Mouse (Mus musculus) T-cell, adult 2 months (primary cell): ENCODE measurements around the gene Hmcn2.

Experiments
- DNase-seq: peaks from one replicate; pipeline ENCODE4 v3.0.0; 2022; ENCODE audit warnings: low spot score

Hmcn2 gene

GRCm38 (mm10) chr2:31482914-31483575 lies 168.8 kb downstream of the Hmcn2 start:
- DNase-seq, result peak; percentile 72

- peak; percentile 45 for DNase-seq
These were observed 170.0 kb downstream of the Hmcn2 start for GRCm38 (mm10) chr2:31484187-31484586.

GRCm38 (mm10) chr2:31489166-31489565 lies 175.0 kb downstream of the Hmcn2 start:
- DNase-seq, result no peak

GRCm38 (mm10) chr2:31490556-31490955 lies 176.3 kb downstream of the Hmcn2 start:
- DNase-seq, result no peak

DNA sequence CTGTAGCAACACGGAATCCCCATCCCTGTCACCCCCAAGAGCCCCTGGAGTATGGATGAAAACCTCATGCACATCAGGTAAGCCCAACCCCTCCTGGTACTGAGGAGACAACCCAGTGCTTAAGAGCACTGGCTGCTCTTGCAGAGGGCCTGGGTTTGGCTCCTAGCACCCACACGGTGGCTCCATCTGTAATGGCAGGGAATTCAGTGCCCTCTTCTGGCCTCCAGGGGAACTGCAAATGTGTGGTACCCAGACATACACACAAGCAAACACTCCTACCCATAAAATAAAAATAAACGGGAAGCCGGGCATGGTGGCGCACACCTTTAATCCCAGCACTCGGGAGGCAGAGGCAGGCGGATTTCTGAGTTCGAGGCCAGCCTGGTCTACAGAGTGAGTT lies 178.1 kb downstream of the Hmcn2 start:
- no peak for DNase-seq

DNA sequence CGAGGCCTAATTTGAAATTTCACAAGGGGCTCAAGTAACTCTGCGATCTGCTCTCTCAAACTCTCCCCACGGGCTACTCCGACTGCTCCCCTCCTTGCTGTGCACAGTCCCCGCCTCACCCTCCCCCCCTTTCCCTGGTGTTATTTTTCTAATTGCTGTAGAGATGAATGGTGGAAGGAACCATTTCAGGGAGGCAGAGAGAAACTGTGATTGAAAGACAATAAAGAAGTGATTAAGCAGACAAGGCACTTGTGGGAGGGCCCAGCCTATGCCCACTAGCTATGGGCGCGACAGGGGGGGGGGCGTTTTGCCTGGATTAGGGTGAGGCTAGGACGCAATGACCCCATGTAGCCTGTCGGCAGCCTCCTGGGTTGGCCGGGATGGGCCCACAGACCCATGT lies 179.0 kb downstream of the Hmcn2 start:
- no peak for DNase-seq

DNA sequence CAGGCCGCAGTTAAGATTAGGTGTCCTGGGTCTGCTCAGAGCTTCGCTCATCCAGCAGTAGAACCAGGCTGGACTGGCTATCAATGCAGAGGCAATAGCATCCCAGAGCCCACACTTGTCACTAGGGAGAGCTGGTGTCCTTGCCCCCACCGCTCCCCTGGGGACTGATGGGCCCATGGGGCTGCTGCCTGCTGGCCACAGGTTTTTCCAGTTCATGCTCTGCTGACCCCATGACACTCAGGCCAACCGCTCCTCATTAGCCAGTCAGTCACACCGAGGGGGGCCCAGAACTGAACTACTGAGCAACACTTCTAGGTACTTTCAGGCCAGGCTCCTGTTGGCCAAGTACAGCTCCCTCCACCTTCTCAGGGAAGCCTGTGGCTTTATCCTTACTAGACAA lies 180.1 kb downstream of the Hmcn2 start:
- DNase-seq, result no peak

GRCm38 (mm10) chr2:31495046-31495476 lies 180.8 kb downstream of the Hmcn2 start:
- DNase-seq, result no peak

GRCm38 (mm10) chr2:31496141-31496540 lies 181.9 kb downstream of the Hmcn2 start:
- no peak for DNase-seq

DNA sequence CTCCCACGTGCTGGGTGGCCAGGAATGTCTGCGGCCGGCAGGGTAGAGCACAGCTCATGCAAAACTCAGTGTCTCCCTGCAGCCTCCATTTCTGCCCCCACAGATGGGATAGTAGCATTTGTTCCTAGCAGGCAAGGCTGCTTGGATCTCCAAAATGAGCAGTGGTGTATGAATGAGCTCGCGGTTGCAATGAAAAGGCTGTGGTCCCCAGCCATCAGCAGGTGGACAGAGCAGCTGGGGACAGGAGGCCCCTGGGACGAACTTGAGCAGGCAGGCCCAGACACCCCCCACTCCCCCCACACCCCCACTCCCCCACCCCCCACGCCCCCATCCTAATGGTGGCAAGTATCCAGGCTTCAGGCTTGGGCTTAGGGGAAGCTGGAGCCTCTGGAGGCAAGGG lies 182.9 kb downstream of the Hmcn2 start:
- DNase-seq, result no peak

DNA sequence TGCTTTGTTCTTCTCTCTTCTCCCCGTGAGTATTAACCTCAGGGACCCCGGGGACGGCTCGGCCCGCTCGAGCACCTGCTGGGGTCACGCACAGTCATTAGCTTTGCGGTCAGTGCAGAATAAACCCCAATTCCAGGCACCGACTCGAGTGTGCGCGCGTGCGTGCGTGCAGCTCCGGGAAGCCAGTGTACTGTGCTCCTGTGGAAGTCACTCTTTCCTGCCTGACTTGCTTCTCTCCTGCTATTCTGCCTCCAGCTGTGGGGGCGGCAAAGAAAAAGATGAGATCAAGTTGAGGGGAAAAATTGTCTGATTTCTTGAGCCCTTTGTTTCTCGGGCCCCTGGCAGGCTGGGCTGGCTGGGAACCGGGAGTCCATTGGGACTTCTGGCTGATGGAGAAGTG lies 183.4 kb downstream of the Hmcn2 start:
- DNase-seq, result no peak

DNA sequence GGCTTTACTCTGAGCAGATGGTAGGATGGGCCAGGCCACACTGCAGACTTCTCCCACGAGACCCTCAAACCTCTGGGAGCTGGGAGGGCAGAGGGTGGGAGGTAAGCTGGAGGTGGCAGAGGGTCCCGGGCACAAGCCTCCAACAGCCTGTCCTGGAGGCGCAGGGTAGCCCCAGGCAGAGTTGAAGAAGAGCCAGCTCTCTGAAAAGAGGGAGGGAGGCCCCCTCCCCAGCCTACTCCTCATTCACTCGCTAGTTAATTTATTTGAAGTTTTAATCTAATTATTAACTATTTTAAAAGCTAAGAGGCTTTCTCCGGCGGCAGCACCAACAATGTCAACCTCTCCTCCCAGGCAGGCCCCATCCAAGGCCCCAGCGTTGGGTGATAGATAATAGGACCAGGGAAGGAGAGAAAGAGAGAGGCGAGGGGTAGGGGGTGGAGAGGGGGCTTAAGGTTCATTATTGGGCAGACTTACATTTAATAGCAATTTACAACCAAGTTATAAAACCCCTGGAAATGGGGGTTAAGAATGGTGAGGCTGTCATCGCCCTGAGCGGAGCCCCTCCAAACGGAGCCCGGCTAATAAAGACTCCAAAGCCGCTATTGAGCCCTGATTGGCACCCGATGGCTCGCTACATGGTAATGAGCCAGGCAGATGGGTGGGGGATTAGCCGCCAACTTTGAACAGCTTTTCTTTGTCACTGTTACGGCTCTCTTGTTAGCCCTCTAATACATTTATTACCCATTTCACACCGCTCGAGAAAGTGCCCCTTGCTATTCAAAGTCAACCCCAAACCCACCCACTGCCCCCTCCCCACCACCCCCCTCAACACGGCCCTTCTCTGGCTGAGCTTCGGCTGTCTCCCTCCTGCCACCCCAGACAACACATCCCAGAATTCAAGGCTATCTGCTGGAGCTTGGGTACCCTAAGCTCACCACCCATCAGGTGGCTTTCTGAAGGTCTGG lies 185.4 kb downstream of the Hmcn2 start:
- no peak for DNase-seq

DNA sequence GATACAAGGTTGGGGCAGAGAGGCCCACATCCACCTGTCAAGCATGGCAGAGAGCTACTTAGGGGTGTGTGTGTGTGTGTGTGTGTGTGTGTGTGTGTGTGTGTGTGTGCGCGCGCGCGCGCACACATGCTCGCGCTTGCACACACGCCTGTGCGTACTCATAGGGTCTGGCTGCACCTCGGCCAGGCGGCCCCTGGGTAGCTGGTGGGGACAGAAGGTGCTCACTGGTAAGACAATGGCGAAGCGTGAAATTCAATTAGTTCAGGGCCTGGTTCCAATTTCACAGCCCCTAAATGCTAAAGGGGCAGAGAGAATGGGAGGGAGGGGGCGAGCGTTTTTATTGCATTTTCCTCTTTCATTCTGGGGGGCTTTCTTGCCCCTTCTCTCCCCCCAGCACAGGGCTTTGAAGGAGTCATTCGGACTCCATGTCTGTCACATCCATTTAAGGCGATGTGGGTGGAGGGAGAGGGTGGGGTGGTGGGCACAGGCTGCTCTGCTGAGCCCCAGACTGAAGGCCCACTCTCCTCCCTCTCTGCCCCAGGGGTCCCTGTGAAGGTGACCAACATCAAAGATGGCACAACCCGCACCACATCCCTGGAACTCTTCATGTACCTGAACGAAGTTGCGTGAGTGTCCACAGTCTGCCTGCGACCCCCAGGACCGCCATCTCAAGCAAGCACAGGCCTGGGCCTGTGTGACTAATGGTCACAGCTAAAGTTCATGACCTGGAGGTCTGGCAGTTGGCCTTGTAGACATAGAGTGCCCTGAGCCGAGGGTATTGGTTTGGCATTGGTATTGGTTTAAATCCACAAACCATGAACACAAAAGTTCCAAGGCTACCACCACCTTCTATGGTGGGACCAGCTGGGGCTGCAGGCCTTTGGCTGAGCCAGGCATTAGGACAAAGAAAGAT lies 186.3 kb downstream of the Hmcn2 start:
- no peak for DNase-seq

GRCm38 (mm10) chr2:31501448-31502130 lies 187.4 kb downstream of the Hmcn2 start:
- no peak for DNase-seq

DNA sequence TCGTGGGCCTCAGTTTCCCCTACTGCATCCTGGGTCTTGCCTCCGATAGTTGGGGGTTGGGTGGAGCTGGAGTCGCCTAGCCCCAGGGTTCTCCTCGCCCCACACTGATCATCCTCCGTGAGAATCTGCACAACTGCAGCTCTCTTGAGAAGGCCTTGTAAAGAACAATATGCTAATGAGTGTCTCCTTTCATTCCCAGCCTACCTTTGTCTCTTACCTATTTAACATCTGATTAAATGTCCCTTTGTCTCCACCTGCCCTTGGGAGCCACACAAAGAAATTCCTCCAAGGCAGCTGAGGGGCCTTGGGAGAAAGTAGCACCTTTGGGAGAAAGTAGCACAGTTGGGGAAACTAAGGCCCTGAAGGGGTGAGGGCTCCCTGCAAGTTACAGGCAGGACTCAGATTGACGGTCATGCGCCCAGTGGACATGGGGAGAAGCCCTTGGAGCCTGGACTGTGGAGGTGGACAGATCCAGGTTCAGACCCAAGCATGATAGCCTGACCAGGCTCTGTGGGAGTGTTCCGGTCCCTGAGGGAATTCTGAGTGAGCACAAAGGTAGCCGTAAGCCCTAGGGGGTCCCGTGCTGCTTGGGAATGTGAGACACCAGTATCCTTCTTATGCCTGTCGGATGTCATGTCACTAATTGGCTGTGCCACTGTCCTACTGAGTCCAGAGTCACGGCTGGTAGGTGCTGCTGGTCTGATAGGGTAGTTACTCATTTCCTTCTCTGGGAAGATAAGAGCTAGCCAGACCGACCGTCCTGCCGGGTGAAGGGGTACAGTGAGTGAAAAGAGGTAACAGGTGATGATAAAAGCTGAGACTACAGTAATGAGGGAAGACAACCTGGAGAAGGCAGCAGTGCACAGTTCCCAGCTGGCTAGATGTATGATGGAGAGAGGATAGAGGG lies 188.7 kb downstream of the Hmcn2 start:
- DNase-seq, result no peak

DNA sequence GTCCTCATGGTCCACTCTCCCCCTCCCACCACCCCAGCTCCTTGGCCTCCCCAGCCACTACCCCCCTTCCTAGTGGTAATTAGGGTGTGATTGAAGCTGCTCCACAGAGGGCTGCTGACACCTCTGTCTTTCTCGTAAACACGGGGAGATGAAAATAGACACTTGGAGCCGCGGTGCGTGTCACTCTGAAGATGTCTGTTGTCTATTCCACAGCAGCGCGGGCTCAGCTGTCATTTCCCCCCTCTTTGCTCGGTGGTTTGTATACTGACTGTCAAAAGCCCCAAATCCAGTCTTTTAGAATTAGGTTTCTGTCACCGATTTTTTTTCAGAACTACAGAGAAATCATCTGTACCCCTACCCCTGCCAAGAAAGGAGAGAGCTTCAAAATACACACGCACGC lies 191.3 kb downstream of the Hmcn2 start:
- no peak for DNase-seq

DNA sequence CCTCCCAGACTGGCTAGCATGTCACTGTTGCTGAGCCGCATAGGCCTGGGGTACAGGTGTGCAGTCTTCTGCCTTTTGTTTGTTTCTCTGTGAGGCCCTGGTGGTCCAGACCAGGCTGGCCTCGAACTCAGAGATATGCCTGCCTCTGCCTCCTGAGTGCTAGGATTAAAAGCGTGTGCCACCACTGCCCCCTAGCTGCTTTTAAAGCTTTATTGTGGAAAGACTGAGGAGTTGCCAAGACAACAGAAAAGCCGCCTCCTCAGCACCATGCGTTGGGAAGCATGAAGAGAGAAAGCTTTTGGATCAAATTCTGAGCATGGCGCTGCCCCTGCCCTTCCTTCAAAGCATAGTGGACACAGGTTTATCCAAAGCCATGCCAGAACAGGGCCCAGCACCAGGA lies 194.6 kb downstream of the Hmcn2 start:
- DNase-seq, result no peak
